Comparison of ENCODE assay signal across 21 mouse cellular contexts in the genomic region with DNA sequence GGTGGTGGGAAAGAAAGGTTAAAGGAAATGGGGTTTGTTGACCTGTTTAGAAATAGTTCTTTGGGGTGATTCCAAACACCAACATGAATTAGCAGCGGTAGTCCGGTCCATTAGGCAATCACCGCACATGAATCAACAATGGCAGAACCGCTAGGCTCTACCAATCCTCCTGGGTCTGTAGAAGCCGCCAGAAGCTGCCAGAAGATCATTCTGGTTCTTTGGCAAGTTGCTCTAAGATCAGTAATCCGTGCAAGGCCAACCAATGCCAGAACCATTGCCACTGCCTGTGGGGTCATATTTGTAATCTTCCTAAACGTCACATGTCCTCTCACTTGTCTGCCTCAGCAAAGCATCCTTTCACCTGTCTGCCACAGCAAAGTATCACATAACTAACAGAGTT. TPM values are rescaled to one million over a fixed set of nuclear protein-coding genes. Genes with fewer than 3 reads are reported as not detected.
DNase-seq lines count a peak whose midpoint lies in the region; TF ChIP-seq lines count a peak whose summit lies in the region.
"Had no signal": no experiment of that assay in that cellular context is flagged by ENCODE, and none has a peak within 500 bp of the region (broad histone marks: within the 10 kb centered on the region; RNA-seq: fewer than 3 reads in every experiment).

No protein-coding gene starts in this region.

- DNase-seq in adrenal gland, postnatal 10 days, result peak; percentile 55
- DNase-seq in adrenal gland, adult 8-10 months, result no peak
- DNase-seq in left cerebral cortex, postnatal 4 days, result peak; percentile 24
- DNase-seq in left cerebral cortex, adult 8-10 months (ENCODE audit: low spot score in 2 of 2), result no peak
- DNase-seq in brain, embryonic 14.5 days (ENCODE audit: low read depth), result peak; percentile 9
- DNase-seq in gonadal fat pad, adult 2 months (ENCODE audit: low read depth), result peak; percentile 94
- DNase-seq in neural tube, embryonic 10.5 days (ENCODE audit: extremely low spot score, low spot score), result no peak
- DNase-seq: cerebellum, adult 11 months; cerebellum, adult 8-10 months; cerebellum, postnatal 36 days; gastrocnemius, adult 2 months; gastrocnemius, postnatal 36 days; heart, adult 18-20 months; heart, postnatal 10 days; heart, postnatal 4 days had no signal

- TF ChIP-seq CTCF in brain, embryonic 14.5 days (IDR thresholded peaks at IDR 0.05; ENCODE audit: borderline replicate concordance, extremely low read depth, insufficient read depth, insufficient read length), result no peak

- TF ChIP-seq POLR2A in brain, embryonic 14.5 days (IDR thresholded peaks at IDR 0.05; ENCODE audit: borderline replicate concordance, extremely low read depth, insufficient read depth, insufficient read length, poor library complexity, severe bottlenecking), result no peak

- intact Hi-C loops in left cerebral cortex, postnatal 4 days (cut with DNase I), result no loop called here

RNA-seq across cellular contexts. Expression of gene Borcs7, which starts 7.2 kb away (rescaled TPM):
- total RNA-seq in adrenal gland, postnatal 10 days (2021), result 10 to 100 TPM; 13.2 to 13.9 TPM
- 10 to 100 TPM; 14.9 to 18.6 (median 17.1) TPM for total RNA-seq in adrenal gland, adult 8-10 months (2022)
- 10 to 100 TPM; 15.8 to 17.7 TPM for total RNA-seq in left cerebral cortex, postnatal 4 days (2021)
- total RNA-seq in left cerebral cortex, adult 8-10 months (2022), result 10 to 100 TPM; 20.6 to 25.2 (median 23.0) TPM
- polyA plus RNA-seq in brain, embryonic 14.5 days (2012; rRNA removed), result 10.2 and 12.3 TPM in 2 replicates
- polyA plus RNA-seq in gonadal fat pad, adult 2 months (2012; rRNA removed), result 10.4 and 10.7 TPM in 2 replicates

RNA-seq across cellular contexts. Expression of gene As3mt, which starts 10.3 kb away (rescaled TPM):
- 10 to 100 TPM; 55.2 to 62.9 TPM for total RNA-seq in adrenal gland, postnatal 10 days (2021)
- 100 to 1,000 TPM; 111 to 133 (median 121) TPM for total RNA-seq in adrenal gland, adult 8-10 months (2022)
- total RNA-seq in left cerebral cortex, postnatal 4 days (2021), result 10 to 100 TPM; 17.1 to 19.9 TPM
- 10 to 100 TPM; 31.3 to 38.3 (median 35.0) TPM for total RNA-seq in left cerebral cortex, adult 8-10 months (2022)
- 13.4 and 16.9 TPM in 2 replicates for polyA plus RNA-seq in brain, embryonic 14.5 days (2012; rRNA removed)
- 8.9 and 9.4 TPM in 2 replicates for polyA plus RNA-seq in gonadal fat pad, adult 2 months (2012; rRNA removed)

RNA-seq across cellular contexts. Expression of gene Cyp17a1, which starts 24.0 kb away (rescaled TPM):
- 1 to 10 TPM; 1.3 to 9.6 TPM for total RNA-seq in adrenal gland, postnatal 10 days (2021)
- total RNA-seq in adrenal gland, adult 8-10 months (2022), result 1 to 10 TPM; 1.7 to 3.9 (median 3.1) TPM
- under 1 TPM in 1 of 2 experiments, not detected in 1; 0.24 TPM for total RNA-seq in left cerebral cortex, postnatal 4 days (2021)
- total RNA-seq in left cerebral cortex, adult 8-10 months (2022), result not detected
- not detected in 2 replicates for polyA plus RNA-seq in brain, embryonic 14.5 days (2012; rRNA removed)
- 23.7 and 32.4 TPM in 2 replicates for polyA plus RNA-seq in gonadal fat pad, adult 2 months (2012; rRNA removed)
- total RNA-seq: gastrocnemius, adult 2 months; gastrocnemius, postnatal 36 days; heart, adult 18-20 months; heart, postnatal 10 days; MEL had no signal
- polyA plus RNA-seq: C2C12; embryonic facial prominence, embryonic 13.5 days; forebrain, embryonic 13.5 days; hindbrain, embryonic 12.5 days; intestine, embryonic 15.5 days had no signal

Comparison
In these comparisons a context has a peak if more than half of its experiments do, and no peak if none do; other contexts are left out.
1. DNase-seq: peak in adrenal gland, postnatal 10 days (single experiment), left cerebral cortex, postnatal 4 days (single experiment), brain, embryonic 14.5 days (single experiment) and gonadal fat pad, adult 2 months (single experiment); none in adrenal gland, adult 8-10 months (single experiment), left cerebral cortex, adult 8-10 months (0 of 2) and neural tube, embryonic 10.5 days (single experiment).